Mouse (Mus musculus) liver, postnatal 0 days (tissue): Measurements from ENCODE around the gene 1700016K19Rik. TPM values are rescaled to one million over a fixed set of nuclear protein-coding genes. Genes with fewer than 3 reads are reported as not detected.

Experiments used
- ATAC-seq: fragments of 200-750 bp; cut with Nextera tagmentation; 2 replicates; pipeline ENCODE4 v1.8.0; 2017; ENCODE audit warnings: mild to moderate bottlenecking, moderate library complexity
- DNase-seq: peaks from one replicate; pipeline ENCODE4 v3.0.0-alpha.2; 2016
- H3K27ac ChIP-seq: fragments of 300-500 bp; sonication (generic); 2 replicates; pipeline ENCODE4 v1.5.1; 2014; ENCODE audit warnings: antibody characterized with exemption, moderate library complexity, mild to moderate bottlenecking, low read depth
- H3K27me3 ChIP-seq: fragments of 300-500 bp; sonication (generic); 2 replicates; pipeline ENCODE4 v1.6.1; 2014; ENCODE audit warnings: low read length, control low read depth, mixed read lengths; ENCODE audit not compliant: insufficient read depth
- H3K36me3 ChIP-seq: fragments of 300-500 bp; sonication (generic); replicated peaks from 2 replicates; pipeline ENCODE4 v1.6.1; 2014; ENCODE audit warnings: mild to moderate bottlenecking, control low read depth, low read length, moderate library complexity, mixed read lengths; ENCODE audit not compliant: insufficient read depth
- H3K4me1 ChIP-seq: fragments of 300-500 bp; sonication (generic); 2 replicates; pipeline ENCODE4 v1.6.1; 2014; ENCODE audit warnings: antibody characterized with exemption, mild to moderate bottlenecking, control low read depth; ENCODE audit not compliant: insufficient read depth
- H3K4me2 ChIP-seq: fragments of 300-500 bp; sonication (generic); 2 replicates; pipeline ENCODE4 v1.6.1; 2014; ENCODE audit warnings: low read depth, mild to moderate bottlenecking, low read length, moderate library complexity, mixed read lengths
- H3K4me3 ChIP-seq: fragments of 300-500 bp; sonication (generic); 2 replicates; pipeline ENCODE4 v1.5.1; 2014; ENCODE audit warnings: low read depth, low read length
- H3K9ac ChIP-seq: fragments of 300-500 bp; sonication (generic); replicated peaks from 2 replicates; pipeline ENCODE4 v1.6.1; 2014; ENCODE audit warnings: mild to moderate bottlenecking, moderate library complexity
- H3K9me3 ChIP-seq: fragments of 300-500 bp; sonication (generic); 2 replicates; pipeline ENCODE4 v1.6.1; 2016; ENCODE audit warnings: mild to moderate bottlenecking, control low read depth, low read length, mixed read lengths
- CTCF ChIP-seq: sonication (generic); IDR thresholded peaks from 2 replicates; pipeline ENCODE4 v1.5.1; 2016; ENCODE audit warnings: antibody characterized with exemption, low read depth
- EP300 ChIP-seq: IDR thresholded peaks from 2 replicates; pipeline ENCODE4 v1.6.1; 2016; ENCODE audit warnings: antibody characterized with exemption, low read depth, mild to moderate bottlenecking
- WGBS: fragments of 180-500 bp; shearing (Covaris S2); extraction: QIAGEN DNeasy Blood & Tissue Kit; methylation state at CpG from one replicate; pipeline ENCODE4 v1.1.7; 2014; ENCODE audit not compliant: insufficient replicate concordance; 5-methylcytosine and 5-hydroxymethylcytosine counted together
- polyA plus RNA-seq: library from polyadenylated mRNA; unstranded; fragments of >200 nt; fragmentation: Nextera tagmentation; extraction: Ambion mirVana; gene quantifications from 2 replicates; pipeline ENCODE4 v1.2.1, GENCODE M21; 2015

Gene 1700016K19Rik
- polyA plus RNA-seq: not detected in 2 replicates

- H3K27me3 ChIP-seq: no peaks in the 10 kb centered on the region
- peak; percentile 67 for TF ChIP-seq CTCF
- no peak for TF ChIP-seq EP300
- 11% methylated on average over 36 of the region's 36 CpGs for WGBS
- no peak within 1 kb of the TSS for H3K9ac ChIP-seq
- H3K4me3 ChIP-seq: peak within 1 kb of the TSS; percentile 46
- DNase-seq (peak; percentile 82), ATAC-seq (peak; percentile 70; the same call in 1 of the 2 replicates)
- H3K36me3 ChIP-seq: no peaks in the 10 kb centered on the region
- H3K4me1 ChIP-seq: peaks cover 5% of the 10 kb centered on the region
- no peaks in the 10 kb centered on the region for H3K9me3 ChIP-seq
- no peak within 1 kb of the TSS for H3K27ac ChIP-seq
- peak within 1 kb of the TSS; percentile 71 for H3K4me2 ChIP-seq
These were observed at the start of gene 1700016K19Rik for GRCm38 (mm10) chr11:75999440-76000155. 1700016K19Rik (plus strand) TSS chr11:75999912.

- ATAC-seq: no peak
These were observed 49.3 kb upstream of the 1700016K19Rik start for GRCm38 (mm10) chr11:75950459-75950858.

GRCm38 (mm10) chr11:75951895-75952294 is 47.8 kb upstream of the 1700016K19Rik start:
- no peaks in the 10 kb centered on the region for H3K27me3 ChIP-seq
- H3K27ac ChIP-seq: no peak overlapping the region
- TF ChIP-seq CTCF (no peak), EP300 (no peak)
- H3K4me1 ChIP-seq: no peaks in the 10 kb centered on the region
- ATAC-seq (no peak), DNase-seq (peak; percentile 8)
- H3K36me3 ChIP-seq: no peaks in the 10 kb centered on the region
- H3K4me2 ChIP-seq: no peak overlapping the region
- WGBS: 57% methylated on average over 5 of the region's 5 CpGs
- H3K4me3 ChIP-seq: no peak overlapping the region
- no peaks in the 10 kb centered on the region for H3K9me3 ChIP-seq
- no peak overlapping the region for H3K9ac ChIP-seq

More at GRCm38 (mm10) chr11:75950459-75950858, 49.3 kb upstream of the 1700016K19Rik start:
- Histone ChIP-seq H3K9me3 (no peaks in the 10 kb centered on the region), H3K9ac (no peak overlapping the region), H3K27ac (no peak overlapping the region), H3K36me3 (no peaks in the 10 kb centered on the region), H3K27me3 (no peaks in the 10 kb centered on the region), H3K4me2 (no peak overlapping the region), H3K4me1 (no peaks in the 10 kb centered on the region), H3K4me3 (no peak overlapping the region)
- WGBS: 68% methylated on average over 3 of the region's 3 CpGs
- TF ChIP-seq CTCF: no peak
- no peak for TF ChIP-seq EP300
- no peak for DNase-seq

- DNase-seq (no peak), ATAC-seq (no peak)
- H3K27me3 ChIP-seq: no peaks in the 10 kb centered on the region
- H3K4me2 ChIP-seq: no peak overlapping the region
- H3K9ac ChIP-seq: no peak overlapping the region
- no peak overlapping the region for H3K4me3 ChIP-seq
- TF ChIP-seq EP300 (no peak), CTCF (no peak)
- H3K4me1 ChIP-seq: no peaks in the 10 kb centered on the region
- H3K27ac ChIP-seq: no peak overlapping the region
- no peaks in the 10 kb centered on the region for H3K36me3 ChIP-seq
- WGBS: 82% methylated on average over 9 of the region's 9 CpGs
- no peaks in the 10 kb centered on the region for H3K9me3 ChIP-seq
These were observed 44.8 kb upstream of the 1700016K19Rik start for GRCm38 (mm10) chr11:75954896-75955295.

GRCm38 (mm10) chr11:75956651-75957050 is 43.1 kb upstream of the 1700016K19Rik start:
- Histone ChIP-seq H3K36me3 (no peaks in the 10 kb centered on the region), H3K27ac (no peak overlapping the region), H3K9me3 (no peaks in the 10 kb centered on the region), H3K9ac (no peak overlapping the region), H3K27me3 (no peaks in the 10 kb centered on the region), H3K4me3 (no peak overlapping the region), H3K4me2 (no peak overlapping the region), H3K4me1 (no peaks in the 10 kb centered on the region)
- TF ChIP-seq EP300 (no peak), CTCF (no peak)
- ATAC-seq (no peak), DNase-seq (no peak)
- 46% methylated on average over 8 of the region's 8 CpGs for WGBS

GRCm38 (mm10) chr11:75957124-75957832 is 42.4 kb upstream of the 1700016K19Rik start:
- no peaks in the 10 kb centered on the region for H3K9me3 ChIP-seq
- H3K4me2 ChIP-seq: no peak overlapping the region
- H3K9ac ChIP-seq: no peak overlapping the region
- 87% methylated on average over 17 of the region's 17 CpGs for WGBS
- H3K4me1 ChIP-seq: no peaks in the 10 kb centered on the region
- H3K4me3 ChIP-seq: no peak overlapping the region
- TF ChIP-seq CTCF (no peak), EP300 (no peak)
- no peaks in the 10 kb centered on the region for H3K27me3 ChIP-seq
- no peak overlapping the region for H3K27ac ChIP-seq
- DNase-seq: no peak
- no peak for ATAC-seq
- no peaks in the 10 kb centered on the region for H3K36me3 ChIP-seq
